Mouse (Mus musculus) layer of hippocampus, postnatal 36 days (tissue): Measurements from ENCODE around the gene Procr. TPM values are rescaled to one million over a fixed set of nuclear protein-coding genes. Genes with fewer than 3 reads are reported as not detected.

Source experiments
- DNase-seq, 2 experiments: peaks; one replicate each; pipeline ENCODE4 v3.0.0; 2022
- total RNA-seq, 2 experiments: library from RNA; stranded (reverse); gene quantifications; 2 replicates each; pipeline ENCODE4 v1.2.3; 2021

Gene Procr
- total RNA-seq, 2 experiments from 2014 or later = 0.63 to 1.3 TPM

GRCm38 (mm10) chr2:155756855-155757566, 6.1 kb downstream of the Procr start:
- no peak for DNase-seq

- peak in 1 of 2 experiments; percentile 49 for DNase-seq
Measured at GRCm38 (mm10) chr2:155764679-155765418, 13.9 kb downstream of the Procr start.

- DNase-seq = no peak
Measured at GRCm38 (mm10) chr2:155773664-155774063, 22.7 kb downstream of the Procr start.

GRCm38 (mm10) chr2:155774261-155774926, 23.5 kb downstream of the Procr start:
- DNase-seq = no peak

- DNase-seq = no peak
Measured at GRCm38 (mm10) chr2:155774927-155775684, 24.2 kb downstream of the Procr start, which contains the start of gene Mmp24. TSS of gene Mmp24 (plus strand) at chr2:155775342.

- peak; percentile 37 to 48 for DNase-seq
Measured at GRCm38 (mm10) chr2:155775685-155776263, 24.9 kb downstream of the Procr start.

- no peak for DNase-seq
Measured at GRCm38 (mm10) chr2:155776824-155777687, 26.1 kb downstream of the Procr start.

GRCm38 (mm10) chr2:155777688-155777985, 26.7 kb downstream of the Procr start:
- no peak for DNase-seq

- DNase-seq = no peak
Measured at GRCm38 (mm10) chr2:155778004-155778403, 27.1 kb downstream of the Procr start.

- DNase-seq = no peak
Measured at GRCm38 (mm10) chr2:155779066-155779465, 28.1 kb downstream of the Procr start.

GRCm38 (mm10) chr2:155779506-155779905, 28.6 kb downstream of the Procr start:
- DNase-seq = no peak

- no peak for DNase-seq
Measured at GRCm38 (mm10) chr2:155784534-155784933, 33.6 kb downstream of the Procr start.

GRCm38 (mm10) chr2:155786905-155787304, 36.0 kb downstream of the Procr start:
- no peak for DNase-seq

GRCm38 (mm10) chr2:155787949-155788931, 37.3 kb downstream of the Procr start:
- DNase-seq = no peak

- DNase-seq = no peak
Measured at GRCm38 (mm10) chr2:155792899-155793298, 42.0 kb downstream of the Procr start.

- DNase-seq = no peak
Measured at GRCm38 (mm10) chr2:155794674-155795445, 43.9 kb downstream of the Procr start.

GRCm38 (mm10) chr2:155798613-155799012, 47.7 kb downstream of the Procr start:
- DNase-seq = no peak

GRCm38 (mm10) chr2:155802761-155803160, 51.8 kb downstream of the Procr start:
- no peak for DNase-seq

GRCm38 (mm10) chr2:155804053-155804452, 53.1 kb downstream of the Procr start:
- DNase-seq = no peak
